ENCODE assay signal across 19 mouse cellular contexts in genomic region chr2:155947390-155948002, GRCm38 (mm10). TPM values are rescaled to one million over a fixed set of nuclear protein-coding genes. Genes with fewer than 3 reads are reported as not detected.
A peak's percentile ranks its signal among the peaks of the same experiment; 100 is the strongest.
DNase-seq lines count a peak whose midpoint lies in the region; ATAC-seq and TF ChIP-seq lines count a peak whose summit lies in the region.
"Had no signal": no experiment of that assay in that cellular context is flagged by ENCODE, and none has a peak within 500 bp of the region (broad histone marks: within the 10 kb centered on the region; RNA-seq: fewer than 3 reads in every experiment).

No protein-coding gene starts in this region.

- no peaks in the 10 kb centered on the region for H3K27me3 ChIP-seq in kidney, postnatal 0 days (ENCODE audit: insufficient read depth, low read length)
- H3K27me3 ChIP-seq in liver, embryonic 12.5 days (replicated peaks) = peaks cover 19% of the 10 kb centered on the region; the same call in 1 of the 2 replicates
- H3K27me3 ChIP-seq in stomach, embryonic 14.5 days (ENCODE audit: control insufficient read depth, insufficient read depth, low read length) = no peaks in the 10 kb centered on the region

- TF ChIP-seq CTCF in kidney, postnatal 0 days (IDR thresholded peaks at IDR 0.05; ENCODE audit: low read depth) = no peak

- no peak for ATAC-seq in kidney, postnatal 0 days (replicated peaks; ENCODE audit: low FRiP score, low read depth)
- peak; percentile 70 for ATAC-seq in liver, embryonic 12.5 days
- peak; percentile 64; the same call in 1 of the 2 replicates for ATAC-seq in stomach, embryonic 14.5 days (ENCODE audit: insufficient number of reproducible peaks, insufficient read depth, low FRiP score, low read depth)
- ATAC-seq: forebrain, postnatal 0 days; midbrain, embryonic 16.5 days had no signal

- H3K36me3 ChIP-seq in kidney, postnatal 0 days (ENCODE audit: insufficient read depth, low read length) = no peaks in the 10 kb centered on the region
- no peaks in the 10 kb centered on the region for H3K36me3 ChIP-seq in liver, embryonic 12.5 days
- H3K36me3 ChIP-seq in stomach, embryonic 14.5 days (ENCODE audit: control insufficient read depth, insufficient read depth, low read length) = no peaks in the 10 kb centered on the region
- H3K36me3 ChIP-seq: heart, embryonic 15.5 days had no signal

- H3K9me3 ChIP-seq in kidney, postnatal 0 days (replicated peaks; ENCODE audit: low read length) = no peaks in the 10 kb centered on the region
- no peaks in the 10 kb centered on the region for H3K9me3 ChIP-seq in liver, embryonic 12.5 days (replicated peaks)
- H3K9me3 ChIP-seq in stomach, embryonic 14.5 days (ENCODE audit: control insufficient read depth, low read depth, low read length) = no peaks in the 10 kb centered on the region
- H3K9me3 ChIP-seq: heart, embryonic 15.5 days had no signal

- H3K4me3 ChIP-seq in kidney, postnatal 0 days (replicated peaks; ENCODE audit: low read depth, low read length) = no peak overlapping the region
- H3K4me3 ChIP-seq in liver, embryonic 12.5 days = no peak overlapping the region
- H3K4me3 ChIP-seq in stomach, embryonic 14.5 days (ENCODE audit: low read depth, low read length) = no peak overlapping the region
- H3K4me3 ChIP-seq: heart, adult 2 months; heart, embryonic 15.5 days had no signal

- 47% methylated on average over 5 of the region's 5 CpGs for WGBS in kidney, postnatal 0 days
- 43% methylated on average over 5 of the region's 5 CpGs for WGBS in liver, embryonic 12.5 days (ENCODE audit: insufficient replicate concordance)
- 53% methylated on average over 5 of the region's 5 CpGs for WGBS in stomach, embryonic 14.5 days

- no peak overlapping the region for H3K27ac ChIP-seq in kidney, postnatal 0 days
- peak overlapping the region; percentile 53 for H3K27ac ChIP-seq in liver, embryonic 12.5 days
- no peak overlapping the region for H3K27ac ChIP-seq in stomach, embryonic 14.5 days (ENCODE audit: low read length)
- H3K27ac ChIP-seq: heart, adult 2 months; heart, embryonic 15.5 days had no signal

- H3K4me1 ChIP-seq in kidney, postnatal 0 days (replicated peaks; ENCODE audit: insufficient read depth, low read length) = 0 out of 2 replicates have a peak, but pooled peaks cover 4% of the 10 kb centered on the region
- H3K4me1 ChIP-seq in liver, embryonic 12.5 days = peaks cover 57% of the 10 kb centered on the region
- H3K4me1 ChIP-seq in stomach, embryonic 14.5 days (ENCODE audit: control insufficient read depth, insufficient read depth, low read length) = peaks cover 19% of the 10 kb centered on the region

- H3K9ac ChIP-seq in kidney, postnatal 0 days (ENCODE audit: low read depth, low read length) = no peak overlapping the region
- H3K9ac ChIP-seq in liver, embryonic 12.5 days = no peak overlapping the region
- no peak overlapping the region for H3K9ac ChIP-seq in stomach, embryonic 14.5 days (replicated peaks; ENCODE audit: low read depth, low read length)
- H3K9ac ChIP-seq: forebrain, postnatal 0 days; heart, embryonic 15.5 days had no signal

- H3K4me2 ChIP-seq in kidney, postnatal 0 days (ENCODE audit: low read length) = no peak overlapping the region
- H3K4me2 ChIP-seq in liver, embryonic 12.5 days = peak overlapping the region; percentile 14
- no peak overlapping the region for H3K4me2 ChIP-seq in stomach, embryonic 14.5 days (replicated peaks; ENCODE audit: low read depth, low read length)
- H3K4me2 ChIP-seq: heart, embryonic 15.5 days had no signal

- DNase-seq in kidney, postnatal 0 days (ENCODE audit: low spot score) = peak; percentile 26
- DNase-seq in kidney, adult 11 months = no peak
- peak; percentile 67 for DNase-seq in NIH3T3 (ENCODE audit: low read depth)
- DNase-seq in heart, adult 11 months = no peak
- DNase-seq in adrenal gland, postnatal 10 days = no peak
- no peak for DNase-seq in cerebellum, postnatal 25 days
- DNase-seq: adrenal gland, postnatal 25 days; cerebellum, postnatal 10 days; forebrain, postnatal 0 days; heart, adult 2 months; kidney, adult 8-10 months; thymus, postnatal 25 days had no signal

RNA-seq across cellular contexts. Expression of gene Gdf5, which starts 2.3 kb away (rescaled TPM):
- polyA plus RNA-seq in kidney, postnatal 0 days (2015; fragmentation: Nextera tagmentation; extraction: Ambion mirVana) = 0.64 and 0.91 TPM in 2 replicates
- polyA plus RNA-seq in liver, embryonic 12.5 days (2016; fragmentation: Nextera tagmentation; extraction: Ambion mirVana) = 0.07 and 0.23 TPM in 2 replicates
- polyA plus RNA-seq in stomach, embryonic 14.5 days (2014; fragmentation: Nextera tagmentation; extraction: Ambion mirVana) = 1.2 and 1.3 TPM in 2 replicates
- 1 to 10 TPM; 1.6 to 3.5 TPM for total RNA-seq in adrenal gland, postnatal 10 days (2021)
- total RNA-seq: heart, adult 2 months; hematopoietic stem cell, adult 5-6 weeks had no signal

RNA-seq across cellular contexts. Expression of gene Gm15557, which starts 7.0 kb away (rescaled TPM):
- not detected in 2 replicates for polyA plus RNA-seq in kidney, postnatal 0 days (2015; fragmentation: Nextera tagmentation; extraction: Ambion mirVana)
- polyA plus RNA-seq in liver, embryonic 12.5 days (2016; fragmentation: Nextera tagmentation; extraction: Ambion mirVana) = not detected in 2 replicates
- not detected in 2 replicates for polyA plus RNA-seq in stomach, embryonic 14.5 days (2014; fragmentation: Nextera tagmentation; extraction: Ambion mirVana)
- not detected for total RNA-seq in adrenal gland, postnatal 10 days (2021)
- total RNA-seq: adrenal gland, postnatal 25 days; forebrain, postnatal 0 days; gastrocnemius, adult 8-10 months; heart, adult 2 months; hematopoietic stem cell, adult 5-6 weeks had no signal
- polyA plus RNA-seq: forebrain, postnatal 0 days; heart, adult 2 months; heart, embryonic 15.5 days; lung, embryonic 16.5 days; midbrain, embryonic 16.5 days had no signal

RNA-seq across cellular contexts. Expression of gene Cep250, which starts 8.8 kb away (rescaled TPM):
- 10.1 and 11.0 TPM in 2 replicates for polyA plus RNA-seq in kidney, postnatal 0 days (2015; fragmentation: Nextera tagmentation; extraction: Ambion mirVana)
- polyA plus RNA-seq in liver, embryonic 12.5 days (2016; fragmentation: Nextera tagmentation; extraction: Ambion mirVana) = 20.7 and 21.4 TPM in 2 replicates
- 22.6 and 27.8 TPM in 2 replicates for polyA plus RNA-seq in stomach, embryonic 14.5 days (2014; fragmentation: Nextera tagmentation; extraction: Ambion mirVana)
- total RNA-seq in adrenal gland, postnatal 10 days (2021) = 10 to 100 TPM; 12.9 to 17.0 TPM

RNA-seq across cellular contexts. Expression of gene Uqcc1, which starts 17.4 kb away (rescaled TPM):
- 72.9 and 83.2 TPM in 2 replicates for polyA plus RNA-seq in kidney, postnatal 0 days (2015; fragmentation: Nextera tagmentation; extraction: Ambion mirVana)
- 51.0 and 56.6 TPM in 2 replicates for polyA plus RNA-seq in liver, embryonic 12.5 days (2016; fragmentation: Nextera tagmentation; extraction: Ambion mirVana)
- 56.3 and 64.4 TPM in 2 replicates for polyA plus RNA-seq in stomach, embryonic 14.5 days (2014; fragmentation: Nextera tagmentation; extraction: Ambion mirVana)
- 100 to 1,000 TPM; 126 to 179 TPM for total RNA-seq in adrenal gland, postnatal 10 days (2021)

Comparison
In these comparisons a context has a peak if more than half of its experiments do, and no peak if none do; other contexts are left out.
1. DNase-seq: peak in kidney, postnatal 0 days (single experiment) and NIH3T3 (single experiment); none in kidney, adult 11 months (single experiment), heart, adult 11 months (single experiment), adrenal gland, postnatal 10 days (single experiment) and cerebellum, postnatal 25 days (0 of 2).